Mouse (Mus musculus) retina, embryonic 14.5 days (tissue): ENCODE measurements at regions not wholly inside any gene's neighbourhood (a gene's known extent, or its start where the extent isn't known, plus 50 kb on each side); places are given as distances from the start of the nearest gene placed in this dataset.
"Not testable (repeated sequence)": the region's sequence is repeated elsewhere in the genome, so short reads cannot be mapped to it uniquely, and the experiment has no call there.

Source experiments
- DNase-seq: peaks from one replicate; pipeline ENCODE4 v3.0.0-alpha.2; 2015; ENCODE audit warnings: low spot score

DNA sequence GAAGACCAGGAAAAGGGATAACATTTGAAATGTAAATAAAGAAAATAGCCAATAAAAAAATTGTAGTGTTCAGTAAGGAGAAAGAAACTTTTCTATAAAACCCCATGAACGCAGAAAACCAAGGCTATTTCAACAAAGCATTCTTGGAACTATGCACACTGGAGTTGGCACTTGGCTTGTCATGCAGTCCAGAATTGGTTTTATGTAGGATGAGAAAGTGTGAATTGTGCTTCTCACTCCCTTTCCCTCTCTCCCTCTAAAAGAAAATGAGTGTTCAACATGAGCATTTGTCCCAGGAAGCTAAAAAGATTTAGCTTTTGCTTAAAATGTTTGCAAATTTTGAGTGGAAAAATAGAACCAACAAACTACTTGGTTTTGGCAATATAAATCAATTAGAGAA, 841.6 kb upstream of the Adam24 start:
- DNase-seq, result no peak

DNA sequence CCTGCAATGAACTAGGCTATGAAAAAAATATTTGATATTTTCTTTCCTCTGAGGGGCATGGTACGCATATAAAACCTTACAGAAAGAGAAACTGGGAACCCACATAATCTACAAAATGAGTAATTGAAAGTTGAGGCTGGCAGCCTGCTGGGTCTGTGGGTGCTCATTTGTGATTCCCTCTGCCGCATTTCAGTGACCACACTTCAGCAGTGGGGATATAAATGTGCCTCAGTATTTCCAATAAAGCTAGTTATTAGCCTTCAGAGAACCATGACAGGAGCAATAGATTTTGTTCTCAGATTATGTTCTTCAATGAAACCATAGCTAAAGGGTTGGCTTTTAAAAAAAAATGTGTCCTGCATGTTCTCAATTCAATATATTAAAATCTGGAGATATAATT, 828.0 kb upstream of the Adam24 start:
- DNase-seq, result no peak

DNA sequence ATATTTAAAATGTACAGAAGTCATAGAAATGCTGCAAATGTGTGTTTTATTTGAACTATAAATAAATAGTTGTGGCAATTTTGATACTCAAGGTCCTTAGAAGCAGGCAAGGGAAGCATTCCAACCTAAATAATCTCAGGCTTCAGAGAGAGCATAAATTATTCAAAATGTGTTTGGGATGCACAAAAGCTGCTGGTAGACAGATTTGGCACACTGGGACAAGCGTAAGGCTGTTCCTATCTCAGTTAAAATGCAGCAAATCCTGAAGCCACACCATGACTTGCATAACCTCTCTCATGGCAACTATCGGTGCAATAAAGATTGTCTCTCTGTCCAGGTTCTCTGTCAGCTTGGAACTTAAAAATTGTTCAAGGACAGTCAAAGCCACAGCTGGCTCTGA, 812.3 kb upstream of the Adam24 start:
- no peak for DNase-seq

DNA sequence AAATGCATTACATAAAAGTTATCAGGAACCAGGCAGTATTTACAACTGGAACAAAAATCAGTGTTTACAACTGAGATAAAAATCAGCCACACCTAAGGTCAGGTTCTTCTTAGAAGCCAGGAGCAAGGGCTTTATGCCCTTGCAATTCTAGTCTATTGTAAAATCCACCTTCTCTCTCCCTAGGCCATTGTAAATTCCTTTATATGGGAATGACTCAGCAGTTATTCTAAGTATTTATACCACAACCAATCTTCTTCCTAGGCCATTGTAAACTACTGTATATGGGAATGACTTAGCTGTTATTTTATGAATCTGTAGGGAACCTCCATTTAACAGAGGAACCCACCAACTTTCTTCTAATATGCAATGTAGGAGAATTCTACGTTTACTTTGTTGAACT, 772.6 kb upstream of the Adam24 start:
- DNase-seq, result no peak

- DNase-seq, result no peak
These were observed 762.0 kb upstream of the Adam24 start for GRCm38 (mm10) chr8:39912926-39913325.

DNA sequence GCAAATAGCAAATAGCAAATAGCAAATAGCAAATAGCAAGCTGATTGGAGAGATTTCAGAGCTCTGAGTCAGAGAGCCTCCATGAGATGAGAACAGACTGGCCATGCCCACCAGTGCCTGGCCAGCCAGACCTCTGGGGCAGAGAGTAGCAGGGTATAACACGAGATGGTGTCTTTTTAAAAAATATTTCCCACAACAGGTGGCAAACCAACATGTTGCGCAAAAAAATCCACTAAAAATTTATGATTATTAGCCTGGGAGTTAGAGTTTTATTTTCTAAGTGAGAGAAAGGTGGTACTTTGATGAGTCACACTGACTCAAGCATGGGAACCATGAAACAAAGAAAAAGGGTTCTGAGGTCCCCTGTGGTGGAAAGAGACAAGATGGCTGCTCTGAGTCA, 753.5 kb upstream of the Adam24 start:
- DNase-seq, result no peak

- DNase-seq, result no peak
These were observed 751.1 kb upstream of the Adam24 start for GRCm38 (mm10) chr8:39923741-39924140.

- peak; percentile 11 for DNase-seq
These were observed 724.5 kb upstream of the Adam24 start for GRCm38 (mm10) chr8:39950178-39950896.

- no peak for DNase-seq
These were observed 720.4 kb upstream of the Adam24 start for GRCm38 (mm10) chr8:39954497-39954896.

DNA sequence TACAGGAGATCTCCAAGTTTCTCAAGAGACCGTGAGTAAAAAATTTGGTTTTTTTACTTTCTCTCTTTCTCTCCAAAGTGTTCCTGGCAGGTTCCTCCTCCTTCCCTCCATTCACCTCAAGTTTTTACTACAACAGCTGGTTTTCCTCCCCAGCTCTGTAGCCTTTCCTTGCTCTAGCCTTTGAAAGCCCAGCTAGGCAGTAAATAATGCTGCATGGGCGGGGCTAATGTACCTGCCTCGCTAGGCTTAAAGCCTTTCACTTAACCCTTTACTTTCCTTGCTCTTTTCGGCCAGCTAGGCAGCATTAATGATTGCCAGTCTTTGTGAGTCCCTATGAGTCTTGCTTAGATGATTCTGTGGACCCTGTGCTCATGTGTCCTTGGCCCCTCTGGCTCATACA, 720.0 kb upstream of the Adam24 start:
- DNase-seq, result no peak

- no peak for DNase-seq
These were observed 669.6 kb upstream of the Adam24 start for GRCm38 (mm10) chr8:40005207-40005837.

- no peak for DNase-seq
These were observed 655.5 kb upstream of the Adam24 start for GRCm38 (mm10) chr8:40019281-40019943.

DNA sequence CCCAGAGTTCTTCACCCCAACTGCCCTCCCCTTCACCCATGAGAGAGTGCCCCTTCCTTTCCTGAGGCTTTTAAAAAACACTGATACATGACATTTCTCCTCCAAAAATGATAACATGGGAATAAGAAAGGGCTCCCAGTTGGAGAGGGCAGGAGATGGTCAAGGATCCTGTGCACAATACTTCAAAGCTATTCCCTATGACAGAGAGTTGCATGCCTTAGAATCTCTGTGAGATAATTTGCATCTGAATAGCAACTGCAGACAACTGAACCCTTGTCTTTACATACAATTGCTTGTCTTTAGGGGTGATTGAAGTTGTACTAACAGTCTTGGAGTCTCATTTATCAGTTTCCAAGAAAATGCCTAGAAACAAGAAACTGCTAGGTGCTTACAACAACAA, 610.7 kb upstream of the Adam24 start:
- DNase-seq, result no peak

DNA sequence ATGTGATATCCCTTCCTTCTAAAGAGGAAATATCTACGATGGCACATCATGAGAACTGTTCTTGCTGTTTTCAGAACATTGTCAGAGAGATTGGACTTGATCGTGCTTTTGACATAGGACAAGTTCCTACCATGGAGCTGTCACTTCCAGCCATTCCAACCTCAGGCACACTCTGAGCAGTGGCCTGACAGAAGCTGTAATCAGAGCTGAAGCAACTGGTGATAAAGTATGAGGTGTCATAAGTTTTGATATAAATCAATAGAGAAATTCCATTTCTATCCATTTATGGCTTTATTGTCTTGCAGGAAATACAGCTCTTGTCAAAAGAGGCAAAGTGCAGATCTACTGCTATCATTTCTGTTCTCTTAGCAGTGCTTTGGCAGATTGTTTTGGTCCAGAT, 603.7 kb upstream of the Adam24 start:
- DNase-seq, result no peak

- not testable (repeated sequence) for DNase-seq
These were observed 593.9 kb upstream of the Adam24 start for GRCm38 (mm10) chr8:40080976-40081375.

GRCm38 (mm10) chr8:40084129-40084528, 590.7 kb upstream of the Adam24 start:
- no peak for DNase-seq

- DNase-seq, result no peak
These were observed 585.5 kb upstream of the Adam24 start for GRCm38 (mm10) chr8:40089377-40089776.

- DNase-seq, result no peak
These were observed 550.5 kb upstream of the Adam24 start for GRCm38 (mm10) chr8:40124402-40124801.

DNA sequence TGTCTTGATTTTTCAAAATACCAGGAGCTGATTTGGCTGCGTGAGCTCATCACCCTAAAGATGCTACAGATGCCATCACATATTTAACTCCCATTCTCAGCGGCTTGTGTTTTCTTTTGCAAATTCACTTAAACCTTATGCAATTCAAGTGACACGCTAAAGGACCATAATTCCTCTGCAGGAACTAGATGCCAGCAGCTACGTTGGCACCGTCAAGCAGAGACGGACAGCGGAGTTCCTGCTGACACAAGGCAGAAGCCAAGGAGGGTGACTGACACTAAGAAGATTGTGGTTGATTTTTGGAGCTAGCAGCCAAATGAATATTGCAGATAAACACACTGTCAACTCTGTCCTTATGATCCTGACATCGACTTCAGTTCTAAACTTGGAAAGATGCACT, 547.7 kb upstream of the Adam24 start:
- no peak for DNase-seq

GRCm38 (mm10) chr8:40132662-40133257, 542.1 kb upstream of the Adam24 start:
- peak; percentile 87 for DNase-seq

GRCm38 (mm10) chr8:40150911-40151797, 523.7 kb upstream of the Adam24 start:
- DNase-seq, result peak; percentile 87

DNA sequence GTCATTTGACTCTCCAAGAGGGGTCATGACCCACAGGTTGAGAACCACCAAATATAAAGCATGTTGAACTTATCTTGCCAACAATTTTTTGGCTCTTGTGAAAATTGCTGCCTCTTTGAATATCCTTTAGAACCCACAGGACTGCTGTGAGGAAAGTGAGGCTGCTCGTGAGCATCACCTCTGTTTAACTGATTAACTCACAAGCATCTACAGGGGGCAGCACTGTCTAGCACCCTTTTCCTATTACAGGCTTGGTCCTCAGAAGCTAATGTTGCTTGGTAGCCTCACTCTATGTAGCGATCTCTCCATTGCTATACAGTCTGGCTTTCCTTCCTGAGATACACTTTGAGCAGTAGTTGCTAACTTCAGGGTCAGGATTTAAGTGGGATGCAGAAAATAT, 522.4 kb upstream of the Adam24 start:
- DNase-seq, result no peak
